Mouse (Mus musculus) CH12.LX (cell line): ENCODE measurements at regions not wholly inside any gene's neighbourhood (a gene's known extent, or its start where the extent isn't known, plus 50 kb on each side); places are given as distances from the start of the nearest gene placed in this dataset.

Source experiments
- DNase-seq: peaks from one replicate; pipeline ENCODE4 v3.0.0-alpha.2; 2013; ENCODE audit errors: extremely low read depth
- H3K27ac ChIP-seq: 2 replicates; pipeline ENCODE4 v1.5.1; 2012; ENCODE audit warnings: low read depth, mild to moderate bottlenecking, control low read depth, moderate library complexity; ENCODE audit not compliant: insufficient read depth
- H3K27me3 ChIP-seq: replicated peaks from 2 replicates; pipeline ENCODE3; 2012; ENCODE audit warnings: inconsistent platforms
- H3K36me3 ChIP-seq, 2 experiments: replicated peaks in 1 of 2; 2 replicates each; pipeline versions ENCODE3 to v1.6.1; 2012; ENCODE audit warnings: inconsistent platforms in 1 of 2, low read length in 1 of 2, mild to moderate bottlenecking in 1 of 2, mixed read lengths in 1 of 2, moderate library complexity in 1 of 2; ENCODE audit not compliant: control insufficient read depth in 1 of 2, insufficient read depth in 1 of 2
- H3K4me1 ChIP-seq, 2 experiments: 2 replicates each; pipeline ENCODE4 v1.6.1; 2012; ENCODE audit warnings: inconsistent platforms in 1 of 2, moderate library complexity in 1 of 2; ENCODE audit not compliant: insufficient read depth in 2 of 2, control insufficient read depth in 1 of 2
- H3K4me2 ChIP-seq: 2 replicates; pipeline ENCODE4 v1.6.1; 2012; ENCODE audit warnings: low read depth, mild to moderate bottlenecking, control low read depth; ENCODE audit not compliant: poor library complexity, insufficient read depth, severe bottlenecking
- H3K4me3 ChIP-seq, 3 experiments: fragments of 150-350 bp in 1 of 3; sonication (generic) in 1 of 3; replicated peaks in 1 of 3; 2 replicates each; pipeline versions ENCODE3 to v1.5.1; 2011 to 2012; ENCODE audit warnings: low read depth in 2 of 3, low read length in 2 of 3, mild to moderate bottlenecking in 2 of 3, moderate library complexity in 2 of 3, control low read depth in 1 of 3, improper control_type of control experiment in 1 of 3, inconsistent platforms in 1 of 3, mixed read lengths in 1 of 3; ENCODE audit not compliant: poor library complexity in 1 of 3
- H3K79me2 ChIP-seq: replicated peaks from 2 replicates; pipeline ENCODE4 v1.6.1; 2012; ENCODE audit warnings: mild to moderate bottlenecking, moderate library complexity; ENCODE audit not compliant: control insufficient read depth, poor library complexity, insufficient read depth, severe bottlenecking; ENCODE audit errors: extremely low read depth
- H3K9ac ChIP-seq: 2 replicates; pipeline ENCODE4 v1.6.1; 2012; ENCODE audit warnings: low read depth, mild to moderate bottlenecking, control low read depth, moderate library complexity; ENCODE audit not compliant: insufficient read depth
- H3K9me3 ChIP-seq: replicated peaks from 2 replicates; pipeline ENCODE3; 2012; ENCODE audit warnings: low read length, inconsistent platforms, mixed read lengths
- BHLHE40 ChIP-seq: IDR thresholded peaks from 2 replicates; pipeline ENCODE4 v1.6.1; 2011; ENCODE audit warnings: mild to moderate bottlenecking, low read depth, low read length, improper control_type of control experiment
- CHD1 ChIP-seq: IDR thresholded peaks from 2 replicates; pipeline ENCODE4 v1.6.1; 2012; ENCODE audit warnings: low read depth, low read length, improper control_type of control experiment, inconsistent platforms
- CTCF ChIP-seq, 2 experiments: IDR thresholded peaks in 1 of 2; conservative IDR thresholded peaks in 1 of 2; 2 replicates each; pipeline ENCODE4 v1.5.1; 2011 to 2012; ENCODE audit warnings: low read depth in 2 of 2, low read length in 2 of 2, improper control_type of control experiment in 1 of 2, inconsistent platforms in 1 of 2, mild to moderate bottlenecking in 1 of 2, moderate library complexity in 1 of 2
- E2F4 ChIP-seq: IDR thresholded peaks from 2 replicates; pipeline ENCODE4 v1.6.1; 2011; ENCODE audit warnings: low read depth, low read length, improper control_type of control experiment; ENCODE audit not compliant: insufficient replicate concordance
- GABPA ChIP-seq: IDR thresholded peaks from 2 replicates; pipeline ENCODE4 v1.6.1; 2012; ENCODE audit warnings: low read depth, low read length, improper control_type of control experiment, inconsistent platforms; ENCODE audit not compliant: insufficient replicate concordance
- HCFC1 ChIP-seq: IDR thresholded peaks from 2 replicates; pipeline ENCODE4 v1.6.1; 2012; ENCODE audit warnings: low read depth, mild to moderate bottlenecking, inconsistent platforms, low read length, improper control_type of control experiment
- IRF4 ChIP-seq: IDR thresholded peaks from 2 replicates; pipeline ENCODE4 v1.6.1; 2014; ENCODE audit warnings: low read depth, mild to moderate bottlenecking, inconsistent platforms, low read length, improper control_type of control experiment
- JUN ChIP-seq: IDR thresholded peaks from 2 replicates; pipeline ENCODE4 v1.6.1; 2011; ENCODE audit warnings: low read depth, mild to moderate bottlenecking, low read length, improper control_type of control experiment, moderate library complexity; ENCODE audit not compliant: insufficient read depth
- KAT2A ChIP-seq: IDR thresholded peaks from 2 replicates; pipeline ENCODE4 v1.6.1; 2012; ENCODE audit warnings: low read length, improper control_type of control experiment, inconsistent platforms; ENCODE audit not compliant: insufficient replicate concordance
- MAFK ChIP-seq: IDR thresholded peaks from 2 replicates; pipeline ENCODE4 v1.6.1; 2011; ENCODE audit warnings: low read length, improper control_type of control experiment; ENCODE audit not compliant: insufficient replicate concordance
- MAZ ChIP-seq: IDR thresholded peaks from 2 replicates; pipeline ENCODE4 v1.6.1; 2012; ENCODE audit warnings: low read depth, mild to moderate bottlenecking, inconsistent platforms, low read length, improper control_type of control experiment, moderate library complexity
- MEF2A ChIP-seq: IDR thresholded peaks from 2 replicates; pipeline ENCODE4 v1.6.1; 2014; ENCODE audit warnings: low read depth, mild to moderate bottlenecking, inconsistent platforms, low read length, improper control_type of control experiment, borderline replicate concordance
- MXI1 ChIP-seq: IDR thresholded peaks from 2 replicates; pipeline ENCODE4 v1.6.1; 2011; ENCODE audit warnings: mild to moderate bottlenecking, low read depth, low read length, improper control_type of control experiment
- MYC ChIP-seq: IDR thresholded peaks from 2 replicates; pipeline ENCODE4 v1.6.1; 2011; ENCODE audit warnings: low read depth, mild to moderate bottlenecking, improper control_type of control experiment, low read length
- NELFE ChIP-seq: IDR thresholded peaks from 2 replicates; pipeline ENCODE4 v1.6.1; 2011; ENCODE audit warnings: low read depth, low read length, improper control_type of control experiment
- NRF1 ChIP-seq: IDR thresholded peaks from 2 replicates; pipeline ENCODE4 v1.6.1; 2014; ENCODE audit warnings: low read depth, mild to moderate bottlenecking, inconsistent platforms, low read length, improper control_type of control experiment, moderate library complexity
- PAX5 ChIP-seq: IDR thresholded peaks from 2 replicates; pipeline ENCODE4 v1.6.1; 2012; ENCODE audit warnings: low read length, inconsistent platforms, mixed read lengths
- POLR2A ChIP-seq: IDR thresholded peaks from 2 replicates; pipeline ENCODE4 v1.6.1; 2011; ENCODE audit warnings: low read depth, mild to moderate bottlenecking, improper control_type of control experiment, low read length
- POLR2AphosphoS2 ChIP-seq: IDR thresholded peaks from 2 replicates; pipeline ENCODE4 v1.6.1; 2011; ENCODE audit warnings: low read depth, low read length, improper control_type of control experiment
- RCOR1 ChIP-seq: conservative IDR thresholded peaks from 2 replicates; pipeline ENCODE4 v1.6.1; 2012; ENCODE audit warnings: low read depth, mild to moderate bottlenecking, inconsistent platforms, low read length, improper control_type of control experiment
- SMC3 ChIP-seq: IDR thresholded peaks from 2 replicates; pipeline ENCODE4 v1.6.1; 2011; ENCODE audit warnings: low read depth, low read length, improper control_type of control experiment
- TBP ChIP-seq: conservative IDR thresholded peaks from 2 replicates; pipeline ENCODE4 v1.6.1; 2011; ENCODE audit warnings: low read depth, low read length, improper control_type of control experiment
- TCF12 ChIP-seq: IDR thresholded peaks from 2 replicates; pipeline ENCODE4 v1.6.1; 2014; ENCODE audit warnings: low read depth, mild to moderate bottlenecking, inconsistent platforms, low read length, improper control_type of control experiment
- UBTF ChIP-seq: IDR thresholded peaks from 2 replicates; pipeline ENCODE4 v1.6.1; 2012; ENCODE audit warnings: low read depth, mild to moderate bottlenecking, inconsistent platforms, low read length, improper control_type of control experiment, moderate library complexity
- USF1 ChIP-seq: IDR thresholded peaks from 2 replicates; pipeline ENCODE4 v1.6.1; 2014; ENCODE audit warnings: low read depth, mild to moderate bottlenecking, inconsistent platforms, low read length, improper control_type of control experiment
- ZKSCAN1 ChIP-seq: IDR thresholded peaks from 2 replicates; pipeline ENCODE4 v1.6.1; 2012; ENCODE audit warnings: low read depth, inconsistent platforms, low read length, improper control_type of control experiment, borderline replicate concordance
- ZMIZ1 ChIP-seq: IDR thresholded peaks from 2 replicates; pipeline ENCODE4 v1.6.1; 2012; ENCODE audit warnings: low read depth, mild to moderate bottlenecking, inconsistent platforms, low read length, improper control_type of control experiment
- ZNF384 ChIP-seq: IDR thresholded peaks from 2 replicates; pipeline ENCODE4 v1.6.1; 2012; ENCODE audit warnings: low read depth, low read length, improper control_type of control experiment, inconsistent platforms
- dilution Hi-C: fragments of 300-500 bp; cut with MboI; formaldehyde crosslinking; loops from 2 replicates; pipeline ENCODE4 v1.14.3; 2020; ENCODE audit warnings: low sequenced_read_pairs; ENCODE audit not compliant: extremely low pct_unique_long_range_greater_than_20kb, extremely low pct_ligation_motif_present
- in situ Hi-C: fragments of 300-500 bp; cut with MboI; formaldehyde crosslinking; loops from 3 replicates; pipeline ENCODE4 v1.14.3; 2019; ENCODE audit warnings: low sequenced_read_pairs, low pct_ligation_motif_present, low pct_unique_long_range_greater_than_20kb, mixed read lengths

DNA sequence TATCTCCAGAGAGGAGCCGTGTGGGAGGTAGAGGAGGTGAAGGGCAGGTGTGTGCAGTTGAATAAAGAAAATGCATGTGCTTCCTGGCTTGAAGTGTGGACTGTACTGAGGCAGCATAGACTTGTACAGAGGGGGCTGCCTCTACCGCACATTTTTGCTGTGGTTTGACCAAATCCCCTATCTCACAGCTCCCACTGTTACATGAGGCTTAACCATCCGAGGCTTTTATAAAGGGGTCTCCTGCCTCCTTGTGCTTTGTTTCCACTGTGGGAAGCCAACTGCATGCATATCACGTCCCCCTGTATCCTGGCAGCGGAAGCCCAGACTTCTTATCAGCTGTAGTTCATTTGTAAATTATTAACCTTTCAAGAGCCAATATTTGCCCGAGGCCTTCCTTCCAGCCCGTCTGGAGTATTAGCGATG is 53.6 kb upstream of the Camk1g start:
- Histone ChIP-seq H3K4me2 (no peak overlapping the region), H3K9me3 (no peaks in the 10 kb centered on the region), H3K36me3 (no peaks in the 10 kb centered on the region), H3K27ac (no peak overlapping the region), H3K4me1 (no peaks in the 10 kb centered on the region; a peak in 1 of 4 replicates), H3K4me3 (no peak overlapping the region), H3K79me2 (no peaks in the 10 kb centered on the region), H3K27me3 (peaks cover 76% of the 10 kb centered on the region), H3K9ac (no peak overlapping the region)
- DNase-seq, result no peak
- no peak for TF ChIP-seq IRF4
- TF ChIP-seq ZMIZ1, result no peak
- TF ChIP-seq SMC3, result no peak
- no peak for TF ChIP-seq ZNF384
- TF ChIP-seq USF1, result no peak
- no peak for TF ChIP-seq NELFE
- TF ChIP-seq HCFC1, result no peak
- TF ChIP-seq JUN, result no peak
- TF ChIP-seq PAX5, result no peak
- TF ChIP-seq MXI1, result no peak
- TF ChIP-seq RCOR1, result no peak
- TF ChIP-seq CTCF (conservative IDR thresholded peaks at IDR 0.05 in 1 of 2, IDR thresholded peaks at IDR 0.05 in 1 of 2; ENCODE audit: low read depth in 2 of 2, low read length in 2 of 2), result no peak
- no peak for TF ChIP-seq MYC
- no peak for TF ChIP-seq UBTF
- TF ChIP-seq POLR2AphosphoS2, result no peak
- TF ChIP-seq CHD1, result no peak
- no peak for TF ChIP-seq BHLHE40
- TF ChIP-seq MAZ, result no peak
- no peak for TF ChIP-seq KAT2A
- TF ChIP-seq MEF2A, result no peak
- in situ Hi-C loops (no loop called here), dilution Hi-C loops (no loop called here)

DNA sequence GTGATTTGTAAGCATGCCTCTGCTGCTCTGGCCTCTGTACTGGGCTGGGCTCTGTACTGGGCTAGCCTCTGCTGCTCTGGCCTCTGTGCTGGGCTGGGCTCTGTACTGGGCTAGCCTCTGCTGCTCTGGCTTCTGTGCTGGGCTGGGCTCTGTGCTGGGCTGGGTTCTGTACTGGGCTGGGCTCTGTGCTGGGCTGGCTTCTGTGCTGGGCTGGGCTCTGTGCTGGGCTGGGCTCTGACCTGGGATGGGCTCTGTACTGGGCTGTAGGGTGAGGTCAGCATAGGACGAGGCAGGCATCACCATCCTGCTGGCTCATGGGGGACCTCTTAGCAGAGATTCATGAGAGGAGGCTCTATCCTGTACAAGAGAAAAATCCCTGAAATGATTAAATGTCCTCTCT is 52.8 kb upstream of the Camk1g start:
- peaks cover 83% of the 10 kb centered on the region for H3K27me3 ChIP-seq
- H3K79me2 ChIP-seq, result no peaks in the 10 kb centered on the region
- dilution Hi-C loops, result no loop called here
- no peaks in the 10 kb centered on the region for H3K36me3 ChIP-seq
- H3K9me3 ChIP-seq, result no peaks in the 10 kb centered on the region
- in situ Hi-C loops, result no loop called here
- TF ChIP-seq MAFK, result no peak
- TF ChIP-seq IRF4, result no peak
- no peak for TF ChIP-seq NRF1
- TF ChIP-seq PAX5, result no peak
- no peak for TF ChIP-seq ZKSCAN1
- TF ChIP-seq TBP, result no peak
- TF ChIP-seq TCF12, result no peak
- no peak for TF ChIP-seq SMC3
- TF ChIP-seq HCFC1, result no peak
- TF ChIP-seq GABPA, result no peak
- no peak for TF ChIP-seq MYC
- no peak for TF ChIP-seq E2F4
- TF ChIP-seq POLR2A, result no peak
- no peak overlapping the region for H3K9ac ChIP-seq
- no peak for DNase-seq
- H3K27ac ChIP-seq, result no peak overlapping the region
- H3K4me3 ChIP-seq, result no peak overlapping the region
- H3K4me1 ChIP-seq, result no peaks in the 10 kb centered on the region; a peak in 1 of 4 replicates
- H3K4me2 ChIP-seq, result no peak overlapping the region
